Mouse (Mus musculus): ENCODE measurements at regions not wholly inside any gene's neighbourhood (a gene's known extent, or its start where the extent isn't known, plus 50 kb on each side); places are given as distances from the start of the nearest gene placed in this dataset.

DNA sequence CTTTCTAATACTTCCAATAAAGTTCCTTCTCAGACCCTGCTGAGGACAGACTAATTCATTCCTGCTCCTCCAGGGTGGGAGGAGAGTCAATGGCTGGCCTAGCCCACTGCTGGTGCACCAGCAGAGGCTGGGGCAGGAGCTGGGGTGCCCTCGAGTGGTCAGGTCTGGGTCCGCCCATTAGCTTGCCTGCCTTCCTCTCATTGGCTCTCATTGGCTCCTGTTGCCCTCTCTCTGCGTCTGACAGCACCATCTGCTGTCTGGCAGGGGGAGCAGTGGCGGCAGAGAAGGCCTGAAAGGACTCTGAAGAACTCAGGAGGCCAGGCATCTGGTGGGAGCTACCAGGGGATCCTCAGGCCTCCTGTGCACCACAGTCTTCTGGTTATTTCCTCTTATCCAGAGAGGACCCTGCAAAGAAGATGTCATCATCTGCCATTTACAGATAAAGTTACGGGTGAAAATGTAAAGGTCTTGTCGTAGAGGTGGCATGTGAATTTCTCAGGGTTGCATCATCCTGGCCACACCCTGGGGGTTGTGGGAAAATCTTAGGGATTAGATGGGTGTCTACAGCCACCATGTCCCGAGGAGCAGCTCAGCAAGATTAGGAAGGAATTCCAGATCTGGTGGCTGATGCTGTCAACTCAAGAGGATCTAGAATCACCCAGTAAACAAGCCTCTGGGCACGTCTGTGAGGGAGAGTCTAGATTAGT lies 66.6 kb upstream of the Gli2 start:
- Histone ChIP-seq H3K9me3 (no peaks in the 10 kb centered on the region), H3K27me3 (ENCODE audit: insufficient read depth, poor library complexity, severe bottlenecking) (no peaks in the 10 kb centered on the region), H3K36me3 (no peaks in the 10 kb centered on the region), H3K27ac (no peak overlapping the region), H3K4me3 (no peak overlapping the region), H3K4me1 (replicated peaks) (0 out of 2 replicates have a peak, but pooled peaks cover 4% of the 10 kb centered on the region)
- whole genome bisulfite sequencing, result 42% methylated on average over 8 of the region's 8 CpGs
- peak; percentile 41 for DNase-seq (ENCODE audit: low spot score)

DNA sequence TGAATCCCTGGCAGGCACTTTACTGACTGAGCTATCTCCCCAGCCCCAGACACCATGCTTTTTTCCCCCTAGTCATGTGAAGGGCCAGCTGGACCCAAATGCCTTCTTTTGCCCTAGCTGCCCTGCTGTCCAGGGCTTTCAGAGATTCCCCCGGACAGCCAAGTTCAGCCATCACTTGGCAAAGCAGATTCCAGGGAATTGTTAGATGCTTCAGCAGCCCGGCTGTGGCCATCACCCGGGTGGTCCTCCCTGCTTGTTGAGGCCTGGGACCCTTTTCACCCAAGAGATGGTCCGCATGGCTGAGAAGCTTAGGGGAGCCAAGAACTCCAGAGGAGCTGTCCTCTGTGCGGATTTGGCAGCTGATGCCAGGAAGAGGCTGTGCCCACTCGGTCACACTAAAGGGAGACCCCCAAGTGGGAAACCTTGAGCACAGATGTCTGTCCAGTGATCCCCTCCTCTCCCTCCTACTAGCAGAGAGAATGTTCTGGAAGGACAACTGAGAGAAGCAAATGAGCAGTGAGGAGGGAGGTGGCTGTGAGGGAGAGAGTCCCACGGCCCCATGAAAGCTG lies 61.8 kb upstream of the Gli2 start:
- Histone ChIP-seq H3K9me3 (no peaks in the 10 kb centered on the region), H3K36me3 (no peaks in the 10 kb centered on the region), H3K4me1 (replicated peaks) (no peaks in the 10 kb centered on the region), H3K27me3 (ENCODE audit: insufficient read depth, poor library complexity, severe bottlenecking) (no peaks in the 10 kb centered on the region), H3K27ac (no peak overlapping the region), H3K4me3 (no peak overlapping the region)
- 81% methylated on average over 7 of the region's 7 CpGs for WGBS
- DNase-seq (ENCODE audit: low spot score), result no peak

DNA sequence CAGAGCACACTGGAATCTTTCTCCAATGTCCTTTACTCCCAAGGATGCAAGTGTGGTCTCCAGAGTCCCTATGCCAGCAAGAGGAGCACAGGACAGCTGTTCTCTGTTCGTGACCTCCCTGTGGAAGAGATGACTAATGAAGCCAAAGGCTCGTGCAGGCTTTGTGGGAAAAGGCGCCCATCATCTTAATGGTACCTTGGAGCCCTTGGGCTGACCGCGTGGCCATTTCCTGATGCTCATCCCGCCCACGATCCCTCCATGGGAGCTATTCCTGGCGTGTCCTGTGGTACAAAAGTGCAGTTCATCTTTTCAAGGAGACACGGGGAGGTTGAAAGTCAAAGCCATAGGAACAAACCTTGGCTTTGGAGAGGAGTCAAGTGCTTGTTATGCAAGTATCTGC lies 55.2 kb upstream of the Gli2 start:
- no peak for DNase-seq (ENCODE audit: low spot score)
- Histone ChIP-seq H3K27ac (no peak overlapping the region), H3K27me3 (ENCODE audit: insufficient read depth, poor library complexity, severe bottlenecking) (no peaks in the 10 kb centered on the region), H3K4me3 (no peak overlapping the region), H3K4me1 (replicated peaks) (peaks cover 9% of the 10 kb centered on the region), H3K36me3 (no peaks in the 10 kb centered on the region), H3K9me3 (no peaks in the 10 kb centered on the region)
- WGBS, result 89% methylated on average over 9 of the region's 9 CpGs

DNA sequence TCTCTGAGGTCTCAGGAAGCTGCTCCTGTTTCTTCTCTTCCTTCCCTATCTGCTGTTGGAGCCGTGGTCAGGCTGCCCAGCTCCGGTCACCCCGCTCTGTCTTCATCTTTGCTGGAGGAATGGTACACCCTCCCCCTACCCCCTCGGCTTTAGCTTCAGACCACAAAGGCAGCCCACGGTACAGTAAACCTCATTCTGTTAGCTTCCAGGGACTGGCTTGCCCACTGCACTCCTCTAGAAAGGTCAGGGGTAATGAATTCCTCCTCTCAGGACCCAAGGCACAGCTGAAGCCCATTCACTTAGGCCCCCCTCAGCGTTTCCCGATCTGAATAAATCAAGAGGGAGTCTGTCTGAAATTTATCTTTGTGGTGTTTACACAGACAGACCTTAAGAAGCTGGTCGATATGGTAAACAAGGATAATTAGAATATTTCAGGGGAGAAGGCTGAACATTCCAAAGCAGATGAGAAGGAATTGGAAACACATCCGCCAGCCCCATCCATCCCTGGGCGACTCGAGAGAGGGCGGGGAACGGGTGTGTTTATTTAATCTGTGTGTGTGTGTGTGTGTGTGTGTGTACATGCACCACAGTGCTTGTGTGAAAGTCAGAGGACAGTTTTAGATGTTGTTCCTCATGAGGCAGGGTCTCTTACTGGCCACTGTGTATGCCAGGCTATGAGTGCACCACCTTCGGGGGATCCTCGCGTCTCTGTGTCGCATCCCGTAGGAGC lies 53.0 kb upstream of the Gli2 start:
- no peak for DNase-seq (ENCODE audit: low spot score)
- Histone ChIP-seq H3K9me3 (no peaks in the 10 kb centered on the region), H3K27ac (no peak overlapping the region), H3K36me3 (no peaks in the 10 kb centered on the region), H3K4me1 (replicated peaks) (peaks cover 9% of the 10 kb centered on the region), H3K4me3 (no peak overlapping the region), H3K27me3 (ENCODE audit: insufficient read depth, poor library complexity, severe bottlenecking) (no peaks in the 10 kb centered on the region)
- 80% methylated on average over 18 of the region's 18 CpGs for WGBS

Measured in hindbrain, embryonic 10.5 days (tissue).